Mouse (Mus musculus) midbrain, embryonic 14.5 days (tissue): ENCODE measurements around the gene Tbc1d10a. TPM values are rescaled to one million over a fixed set of nuclear protein-coding genes. Genes with fewer than 3 reads are reported as not detected.
A peak's percentile ranks its signal among the peaks of the same experiment; 100 is the strongest.

ENCODE experiments used
- ATAC-seq: fragments of 200-750 bp; cut with Nextera tagmentation; 2 replicates; pipeline ENCODE4 v1.8.0; 2017; ENCODE audit warnings: moderate number of reproducible peaks, moderate library complexity; ENCODE audit not compliant: low FRiP score, low TSS enrichment
- DNase-seq: peaks from one replicate; pipeline ENCODE4 v3.0.0-alpha.2; 2015
- H3K27ac ChIP-seq: fragments of 300-500 bp; sonication (generic); replicated peaks from 2 replicates; pipeline ENCODE4 v1.5.1; 2014; ENCODE audit warnings: mild to moderate bottlenecking, low read depth, low read length, moderate library complexity
- H3K27me3 ChIP-seq: fragments of 300-500 bp; sonication (generic); 2 replicates; pipeline ENCODE4 v1.6.1; 2014; ENCODE audit warnings: low read length, control low read depth, mixed read lengths; ENCODE audit not compliant: control insufficient read depth, insufficient read depth
- H3K36me3 ChIP-seq: fragments of 300-500 bp; sonication (generic); 2 replicates; pipeline ENCODE4 v1.6.1; 2014; ENCODE audit warnings: low read length, control low read depth; ENCODE audit not compliant: control insufficient read depth, insufficient read depth
- H3K4me1 ChIP-seq: fragments of 300-500 bp; sonication (generic); 2 replicates; pipeline ENCODE4 v1.6.1; 2014; ENCODE audit warnings: mild to moderate bottlenecking, antibody characterized with exemption, low read length, control low read depth; ENCODE audit not compliant: control insufficient read depth, insufficient read depth
- H3K4me2 ChIP-seq: fragments of 300-500 bp; sonication (generic); 2 replicates; pipeline ENCODE4 v1.6.1; 2014; ENCODE audit warnings: mild to moderate bottlenecking, low read length, moderate library complexity
- H3K4me3 ChIP-seq: fragments of 300-500 bp; sonication (generic); replicated peaks from 2 replicates; pipeline ENCODE4 v1.5.1; 2014; ENCODE audit warnings: low read depth, low read length
- H3K9ac ChIP-seq: fragments of 300-500 bp; sonication (generic); replicated peaks from 2 replicates; pipeline ENCODE4 v1.6.1; 2014; ENCODE audit warnings: mild to moderate bottlenecking, low read length, moderate library complexity
- H3K9me3 ChIP-seq: fragments of 300-500 bp; sonication (generic); 2 replicates; pipeline ENCODE4 v1.6.1; 2016; ENCODE audit warnings: low read length, control low read depth, mixed read lengths; ENCODE audit not compliant: control insufficient read depth
- WGBS: fragments of 180-500 bp; shearing (Covaris S2); extraction: QIAGEN DNeasy Blood & Tissue Kit; methylation state at CpG from one replicate; pipeline ENCODE4 v1.1.7; 2014; 5-methylcytosine and 5-hydroxymethylcytosine counted together
- microRNA-seq: library from miRNA; unstranded; fragments of <30 nt; microRNA quantifications from one replicate; pipeline ENCODE4, GENCODE M21; 2016
- polyA plus RNA-seq: library from polyadenylated mRNA; unstranded; fragments of >200 nt; fragmentation: Nextera tagmentation; extraction: Ambion mirVana; gene quantifications from 2 replicates; pipeline ENCODE4 v1.2.1, GENCODE M21; 2014

The Tbc1d10a gene
- polyA plus RNA-seq, 1 experiment from 2014 or later = 21.5 TPM

- peak; percentile 35 for DNase-seq
These were observed 74.0 kb downstream of the Tbc1d10a start for GRCm38 (mm10) chr11:4260463-4261187.

GRCm38 (mm10) chr11:4261188-4261494 is 74.6 kb downstream of the Tbc1d10a start:
- Histone ChIP-seq H3K27me3 (peaks cover 15% of the 10 kb centered on the region), H3K4me2 (no peak overlapping the region), H3K36me3 (no peaks in the 10 kb centered on the region), H3K9ac (no peak overlapping the region), H3K9me3 (no peaks in the 10 kb centered on the region), H3K4me1 (no peaks in the 10 kb centered on the region), H3K4me3 (no peak overlapping the region), H3K27ac (no peak overlapping the region)
- ATAC-seq (no peak), DNase-seq (peak; percentile 57)
- 42% methylated on average over 7 of the region's 7 CpGs for WGBS

More at GRCm38 (mm10) chr11:4260463-4261187, 74.0 kb downstream of the Tbc1d10a start:
- no peaks in the 10 kb centered on the region for H3K9me3 ChIP-seq
- no peak overlapping the region for H3K4me2 ChIP-seq
- no peak for ATAC-seq
- H3K4me3 ChIP-seq = no peak overlapping the region
- 43% methylated on average over 14 of the region's 14 CpGs for WGBS
- no peaks in the 10 kb centered on the region for H3K4me1 ChIP-seq
- peaks cover 10% of the 10 kb centered on the region for H3K27me3 ChIP-seq
- no peak overlapping the region for H3K9ac ChIP-seq
- H3K27ac ChIP-seq = no peak overlapping the region
- H3K36me3 ChIP-seq = no peaks in the 10 kb centered on the region

GRCm38 (mm10) chr11:4261969-4262368 is 75.4 kb downstream of the Tbc1d10a start:
- H3K36me3 ChIP-seq = no peaks in the 10 kb centered on the region
- no peak overlapping the region for H3K27ac ChIP-seq
- no peak overlapping the region for H3K4me3 ChIP-seq
- H3K9me3 ChIP-seq = no peaks in the 10 kb centered on the region
- DNase-seq (peak; percentile 77), ATAC-seq (no peak)
- 34% methylated on average over 5 of the region's 5 CpGs for WGBS
- no peak overlapping the region for H3K4me2 ChIP-seq
- 0 out of 2 replicates have a peak, but pooled peaks cover 3% of the 10 kb centered on the region for H3K4me1 ChIP-seq
- no peak overlapping the region for H3K9ac ChIP-seq
- H3K27me3 ChIP-seq = peaks cover 21% of the 10 kb centered on the region

GRCm38 (mm10) chr11:4262847-4263246 is 76.3 kb downstream of the Tbc1d10a start:
- peaks cover 30% of the 10 kb centered on the region for H3K27me3 ChIP-seq
- no peaks in the 10 kb centered on the region for H3K9me3 ChIP-seq
- 0 out of 2 replicates have a peak, but pooled peaks cover 4% of the 10 kb centered on the region for H3K4me1 ChIP-seq
- H3K36me3 ChIP-seq = no peaks in the 10 kb centered on the region
- no peak overlapping the region for H3K27ac ChIP-seq
- H3K4me2 ChIP-seq = no peak overlapping the region
- DNase-seq (no peak), ATAC-seq (no peak)
- H3K9ac ChIP-seq = no peak overlapping the region
- H3K4me3 ChIP-seq = no peak overlapping the region
- 21% methylated on average over 7 of the region's 7 CpGs for WGBS

GRCm38 (mm10) chr11:4263296-4263695 is 76.7 kb downstream of the Tbc1d10a start:
- Histone ChIP-seq H3K36me3 (no peaks in the 10 kb centered on the region), H3K4me2 (no peak overlapping the region), H3K4me1 (0 out of 2 replicates have a peak, but pooled peaks cover 4% of the 10 kb centered on the region), H3K4me3 (no peak overlapping the region), H3K27ac (no peak overlapping the region), H3K9me3 (no peaks in the 10 kb centered on the region), H3K9ac (no peak overlapping the region), H3K27me3 (peaks cover 34% of the 10 kb centered on the region)
- ATAC-seq (no peak), DNase-seq (no peak)
- 18% methylated on average over 1 of the region's 1 CpGs for WGBS

- DNase-seq = no peak
- no peak for ATAC-seq
- Histone ChIP-seq H3K4me1 (0 out of 2 replicates have a peak, but pooled peaks cover 4% of the 10 kb centered on the region), H3K4me2 (no peak overlapping the region), H3K27ac (no peak overlapping the region), H3K9me3 (no peaks in the 10 kb centered on the region), H3K9ac (no peak overlapping the region), H3K4me3 (no peak overlapping the region), H3K36me3 (no peaks in the 10 kb centered on the region), H3K27me3 (peaks cover 36% of the 10 kb centered on the region)
- 71% methylated on average over 7 of the region's 7 CpGs for WGBS
These were observed 77.5 kb downstream of the Tbc1d10a start for GRCm38 (mm10) chr11:4264066-4264465.

Small RNA genes within 50 kb of the gene (microRNA-seq; reads per million reads assigned to microRNA genes)
- gene Mir3060 = 8.1 reads per million, percentile 33 among the genes with 10 or more reads in this experiment

Other genes starting within 250 kb of the Tbc1d10a start
- gene Pes1, start 222.8 kb upstream of the Tbc1d10a start, polyA plus RNA-seq = 39.2 and 54.4 TPM in 2 replicates
- 0.24 TPM in 1 of 2 replicates, not detected in the other for gene 4930556J24Rik, start 210.0 kb upstream of the Tbc1d10a start, polyA plus RNA-seq
- gene Gal3st1, start 203.2 kb upstream of the Tbc1d10a start, polyA plus RNA-seq = 3.6 and 4.2 TPM in 2 replicates
- gene Sec14l4, start 155.3 kb upstream of the Tbc1d10a start, polyA plus RNA-seq = not detected in 2 replicates
- 0.38 and 0.77 TPM in 2 replicates for gene Sec14l3, start 121.9 kb upstream of the Tbc1d10a start, polyA plus RNA-seq
- 7.6 and 9.1 TPM in 2 replicates for gene Mtfp1, start 91.3 kb upstream of the Tbc1d10a start, polyA plus RNA-seq
- gene Sec14l2, start 63.4 kb upstream of the Tbc1d10a start, polyA plus RNA-seq = 2.0 and 3.3 TPM in 2 replicates
- 52.7 and 52.9 TPM in 2 replicates for gene Rnf215, start 51.6 kb upstream of the Tbc1d10a start, polyA plus RNA-seq
- 4.8 and 7.1 TPM in 2 replicates for gene Ccdc157, start 26.5 kb upstream of the Tbc1d10a start, polyA plus RNA-seq
- 47.6 and 64.3 TPM in 2 replicates for gene Sf3a1, start 26.4 kb upstream of the Tbc1d10a start, polyA plus RNA-seq
- gene Castor1, start 31.4 kb downstream of the Tbc1d10a start, polyA plus RNA-seq = 1.6 and 2.1 TPM in 2 replicates
- gene Osm, start 49.6 kb downstream of the Tbc1d10a start, polyA plus RNA-seq = 0.12 TPM in 1 of 2 replicates, not detected in the other
- gene Lif, start 70.8 kb downstream of the Tbc1d10a start, polyA plus RNA-seq = not detected in 2 replicates